Mouse (Mus musculus): Measurements from ENCODE around the gene Sobp. TPM values are rescaled to one million over a fixed set of nuclear protein-coding genes. Genes with fewer than 3 reads are reported as not detected.

Gene Sobp
- polyA plus RNA-seq, 1 experiment, result 14.7 TPM

DNA sequence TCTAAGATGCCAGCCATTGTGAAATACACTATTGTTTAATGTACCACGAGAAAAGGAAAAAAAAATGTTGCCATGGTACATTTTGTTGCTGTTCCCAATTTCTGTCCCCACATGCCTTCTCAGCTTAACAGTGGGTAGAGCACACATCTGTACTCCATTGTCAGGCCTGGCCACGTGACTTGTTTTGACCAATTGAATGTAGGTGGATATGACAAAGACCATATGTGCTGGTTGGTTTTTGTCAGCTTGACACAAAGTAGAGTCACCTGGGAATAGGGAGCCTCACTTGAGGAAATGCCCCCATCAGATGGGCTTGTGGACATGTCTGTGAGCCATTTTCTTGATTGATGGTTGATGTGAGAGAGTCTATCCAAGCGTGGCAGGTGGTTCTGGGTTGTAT lies 29.5 kb upstream of the Sobp start:
- Histone ChIP-seq H3K27me3 (ENCODE audit: control insufficient read depth, insufficient read depth, low read length) (no peaks in the 10 kb centered on the region), H3K27ac (ENCODE audit: insufficient read depth, low read length) (no peak overlapping the region), H3K4me3 (replicated peaks; ENCODE audit: insufficient read depth, low read depth, low read length) (no peak overlapping the region), H3K4me1 (ENCODE audit: control insufficient read depth, insufficient read depth, low read length) (no peaks in the 10 kb centered on the region)
- DNase-seq, result no peak
- WGBS, result 83% methylated on average over 3 of the region's 3 CpGs
- TF ChIP-seq CTCF (IDR thresholded peaks at IDR 0.05; ENCODE audit: borderline replicate concordance, insufficient read depth, low read depth, low read length), result no peak
- TF ChIP-seq POLR2A (IDR thresholded peaks at IDR 0.05; ENCODE audit: borderline replicate concordance, insufficient read depth, low read length), result no peak

DNA sequence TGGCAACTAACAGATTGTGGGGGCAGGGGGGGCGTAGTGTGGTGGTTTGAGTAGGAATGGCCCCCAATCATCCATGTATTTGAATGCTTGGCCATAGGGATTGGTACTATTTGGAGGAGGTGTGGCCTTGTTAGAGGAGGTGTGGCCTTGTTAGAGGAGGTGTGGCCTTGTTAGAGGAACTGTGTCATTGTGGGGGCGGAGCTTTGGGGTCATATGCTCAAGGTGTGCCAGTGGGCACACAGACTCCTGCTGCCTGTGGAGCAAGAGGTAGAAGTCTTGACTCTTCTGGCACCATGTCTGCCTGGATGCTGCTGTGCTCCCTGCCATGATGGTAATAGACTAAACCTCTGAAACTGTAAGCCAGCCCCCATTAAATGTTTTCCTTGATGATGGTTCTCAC lies 25.9 kb upstream of the Sobp start:
- TF ChIP-seq POLR2A (IDR thresholded peaks at IDR 0.05; ENCODE audit: borderline replicate concordance, insufficient read depth, low read length) (no peak), CTCF (IDR thresholded peaks at IDR 0.05; ENCODE audit: borderline replicate concordance, insufficient read depth, low read depth, low read length) (no peak)
- WGBS, result 90% methylated on average over 2 of the region's 2 CpGs
- no peaks in the 10 kb centered on the region for H3K4me1 ChIP-seq (ENCODE audit: control insufficient read depth, insufficient read depth, low read length)
- no peak for DNase-seq
- H3K27me3 ChIP-seq (ENCODE audit: control insufficient read depth, insufficient read depth, low read length), result no peaks in the 10 kb centered on the region
- no peak overlapping the region for H3K27ac ChIP-seq (ENCODE audit: insufficient read depth, low read length)
- H3K4me3 ChIP-seq (replicated peaks; ENCODE audit: insufficient read depth, low read depth, low read length), result no peak overlapping the region

DNA sequence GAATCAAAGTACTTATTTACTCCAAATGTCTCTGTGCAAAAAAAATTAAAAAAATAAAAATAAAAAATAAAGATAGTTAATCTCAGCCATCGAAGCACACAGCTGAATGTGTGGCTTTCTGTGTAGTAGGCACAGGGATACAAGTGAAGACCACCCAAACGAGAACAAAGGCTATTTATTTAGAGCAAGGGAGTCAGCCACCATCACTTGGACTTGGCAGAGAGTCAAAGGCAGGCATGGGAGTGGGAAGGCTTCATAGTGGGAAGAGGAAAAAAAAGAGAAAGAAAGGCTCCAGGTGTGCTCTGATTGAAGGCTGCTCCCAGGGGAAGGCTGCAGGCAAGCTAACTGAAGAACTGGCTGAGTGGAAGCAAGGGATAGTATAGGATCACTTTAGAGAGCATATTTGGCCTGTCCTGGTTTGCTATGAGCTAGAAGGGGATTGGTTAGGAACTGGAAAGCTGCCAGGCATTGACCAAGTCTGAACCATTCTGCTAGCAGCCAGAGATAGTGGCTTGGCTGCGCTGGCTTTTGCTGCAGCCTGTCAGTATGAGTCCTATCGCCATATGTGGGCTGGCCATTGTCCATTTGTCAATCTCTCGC lies 6.1 kb upstream of the Sobp start:
- H3K4me1 ChIP-seq (ENCODE audit: control insufficient read depth, insufficient read depth, low read length), result no peaks in the 10 kb centered on the region; the same call in 1 of the 2 replicates
- no peak overlapping the region for H3K4me3 ChIP-seq (replicated peaks; ENCODE audit: insufficient read depth, low read depth, low read length)
- peak in 1 of 2 experiments; percentile 62 for DNase-seq
- 26% methylated on average over 5 of the region's 5 CpGs for WGBS
- no peaks in the 10 kb centered on the region for H3K27me3 ChIP-seq (ENCODE audit: control insufficient read depth, insufficient read depth, low read length)
- H3K27ac ChIP-seq (ENCODE audit: insufficient read depth, low read length), result no peak overlapping the region
- TF ChIP-seq POLR2A (IDR thresholded peaks at IDR 0.05; ENCODE audit: borderline replicate concordance, insufficient read depth, low read length) (no peak), CTCF (IDR thresholded peaks at IDR 0.05; ENCODE audit: borderline replicate concordance, insufficient read depth, low read depth, low read length) (no peak)

DNA sequence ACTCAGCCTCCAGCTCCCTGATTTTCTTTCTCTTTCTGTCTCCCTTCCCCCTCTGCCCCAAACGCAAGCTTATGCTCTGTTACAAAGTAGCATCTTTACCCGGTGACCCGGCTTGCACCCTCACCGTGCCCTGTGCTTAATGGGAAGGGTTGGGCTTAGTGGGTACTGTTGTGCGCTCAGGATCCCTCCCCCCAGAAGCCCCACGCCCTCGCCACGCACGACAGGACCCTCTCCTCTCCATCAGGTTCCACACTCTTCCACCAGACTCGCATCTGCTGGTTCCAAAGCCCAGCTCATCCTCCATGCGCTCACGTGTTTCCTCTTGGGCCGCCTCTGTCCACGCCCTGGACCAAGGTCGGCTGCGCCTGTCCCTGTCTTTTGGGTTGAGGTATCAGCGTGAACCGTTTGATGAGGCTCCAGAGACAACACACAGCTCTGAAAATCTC lies 849 bp upstream of the Sobp start:
- peak overlapping the region; percentile 98 for H3K4me3 ChIP-seq (replicated peaks; ENCODE audit: insufficient read depth, low read depth, low read length)
- peak; percentile 71 to 75 for DNase-seq
- TF ChIP-seq POLR2A (IDR thresholded peaks at IDR 0.05; ENCODE audit: borderline replicate concordance, insufficient read depth, low read length) (peak; percentile 49; the same call in 1 of the 2 replicates), CTCF (IDR thresholded peaks at IDR 0.05; ENCODE audit: borderline replicate concordance, insufficient read depth, low read depth, low read length) (no peak)
- H3K4me1 ChIP-seq (ENCODE audit: control insufficient read depth, insufficient read depth, low read length), result peaks cover 5% of the 10 kb centered on the region; the same call in 1 of the 2 replicates
- 1% methylated on average over 18 of the region's 18 CpGs for WGBS
- H3K27me3 ChIP-seq (ENCODE audit: control insufficient read depth, insufficient read depth, low read length), result no peaks in the 10 kb centered on the region
- H3K27ac ChIP-seq (ENCODE audit: insufficient read depth, low read length), result peak overlapping the region; percentile 81

DNA sequence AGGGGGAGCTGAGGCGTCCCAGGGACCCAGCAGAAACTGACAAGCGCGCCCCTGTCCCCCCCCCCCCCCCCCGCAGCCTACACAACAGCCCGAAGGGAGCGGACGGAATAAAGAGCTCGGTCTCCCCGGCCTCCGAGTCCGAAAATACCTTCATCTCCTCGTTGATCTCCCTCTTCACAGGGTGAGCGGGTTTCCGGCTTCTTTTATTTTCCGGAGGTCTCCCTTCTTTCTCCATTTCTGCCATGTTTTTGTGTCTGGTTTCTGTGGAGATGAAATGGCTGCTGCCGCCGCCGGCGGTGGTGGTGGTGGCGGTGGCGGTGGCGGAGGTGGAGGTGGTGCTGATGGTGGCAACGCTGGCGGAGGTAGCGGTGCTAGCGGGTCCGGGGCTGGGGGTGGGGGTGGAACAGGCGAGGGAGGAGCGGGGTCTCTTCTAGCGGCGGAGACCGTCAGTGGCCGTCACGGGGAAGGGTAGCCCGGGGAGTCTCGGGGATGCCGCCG lies 453 bp downstream of the Sobp start:
- Histone ChIP-seq H3K27ac (ENCODE audit: insufficient read depth, low read length) (peak overlapping the region; percentile 85), H3K4me1 (ENCODE audit: control insufficient read depth, insufficient read depth, low read length) (peaks cover 5% of the 10 kb centered on the region; the same call in 1 of the 2 replicates), H3K27me3 (ENCODE audit: control insufficient read depth, insufficient read depth, low read length) (no peaks in the 10 kb centered on the region), H3K4me3 (replicated peaks; ENCODE audit: insufficient read depth, low read depth, low read length) (peak overlapping the region; percentile 98)
- TF ChIP-seq CTCF (IDR thresholded peaks at IDR 0.05; ENCODE audit: borderline replicate concordance, insufficient read depth, low read depth, low read length) (no peak), POLR2A (IDR thresholded peaks at IDR 0.05; ENCODE audit: borderline replicate concordance, insufficient read depth, low read length) (no peak)
- DNase-seq, result no peak
- 1% methylated on average over 32 of the region's 38 CpGs for WGBS

DNA sequence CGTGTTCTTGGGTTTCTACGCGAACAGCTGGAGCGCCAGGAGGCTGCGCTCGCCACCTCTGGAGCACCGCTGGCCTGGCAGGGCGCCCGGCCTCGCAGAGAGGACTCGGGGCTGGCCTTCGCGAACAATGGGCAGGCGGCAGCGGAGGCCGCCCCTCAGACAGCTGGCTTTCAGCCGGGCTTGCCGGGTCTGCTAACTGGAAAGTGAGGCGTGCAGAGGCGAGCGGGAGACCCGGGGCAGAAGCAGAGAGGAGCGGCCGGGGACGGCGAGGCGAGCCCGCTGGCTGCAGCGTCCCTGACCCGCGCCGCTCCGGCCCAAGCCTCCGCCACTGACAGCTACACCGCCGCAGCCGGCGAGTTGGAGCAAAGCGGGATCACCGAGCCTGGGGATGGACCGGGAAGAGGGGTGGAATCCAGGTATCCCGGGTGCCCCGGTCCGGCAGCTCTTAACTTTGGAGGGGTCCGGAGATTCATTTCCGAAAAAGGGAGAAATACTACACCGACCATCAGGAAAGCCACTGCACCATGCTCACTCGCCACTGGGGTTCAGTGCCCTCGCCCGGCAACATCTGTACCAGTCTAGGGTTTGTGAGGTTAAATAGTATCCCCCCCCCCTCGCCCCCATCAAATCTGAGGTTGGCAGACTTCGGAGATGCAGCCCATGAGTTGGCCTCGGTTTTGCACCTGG lies 1.0 kb downstream of the Sobp start:
- H3K4me3 ChIP-seq (replicated peaks; ENCODE audit: insufficient read depth, low read depth, low read length), result peak overlapping the region; percentile 98
- TF ChIP-seq CTCF (IDR thresholded peaks at IDR 0.05; ENCODE audit: borderline replicate concordance, insufficient read depth, low read depth, low read length) (no peak), POLR2A (IDR thresholded peaks at IDR 0.05; ENCODE audit: borderline replicate concordance, insufficient read depth, low read length) (no peak)
- peak; percentile 63 to 70 for DNase-seq

DNA sequence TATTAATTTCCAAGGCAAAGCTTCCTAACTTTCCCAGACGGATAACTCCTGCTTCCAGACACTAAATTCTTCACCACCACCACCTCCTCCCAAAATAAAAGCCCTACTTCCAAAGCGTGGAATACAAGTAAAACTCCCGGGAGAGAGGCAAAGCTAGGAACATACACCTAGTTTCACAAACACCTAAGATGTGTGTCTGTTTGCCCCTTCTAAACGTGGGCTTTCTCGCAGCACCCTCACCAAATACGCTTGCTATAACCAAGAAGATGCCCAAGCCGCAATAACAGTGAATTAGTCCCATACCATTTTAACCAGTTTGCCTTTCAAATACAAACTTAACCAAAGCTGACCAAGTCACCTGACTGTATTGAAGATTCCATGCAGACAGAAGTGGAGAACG lies 1.8 kb downstream of the Sobp start:
- TF ChIP-seq CTCF (IDR thresholded peaks at IDR 0.05; ENCODE audit: borderline replicate concordance, insufficient read depth, low read depth, low read length), result no peak
- TF ChIP-seq POLR2A (IDR thresholded peaks at IDR 0.05; ENCODE audit: borderline replicate concordance, insufficient read depth, low read length), result no peak

More for the DNA sequence above, 1.0 kb downstream of the Sobp start:
- WGBS, result under 1% methylated on average over 53 of the region's 53 CpGs
- H3K4me1 ChIP-seq (ENCODE audit: control insufficient read depth, insufficient read depth, low read length), result peaks cover 5% of the 10 kb centered on the region; the same call in 1 of the 2 replicates
- no peaks in the 10 kb centered on the region for H3K27me3 ChIP-seq (ENCODE audit: control insufficient read depth, insufficient read depth, low read length)
- H3K27ac ChIP-seq (ENCODE audit: insufficient read depth, low read length), result peak overlapping the region; percentile 64

More for the DNA sequence above, 1.8 kb downstream of the Sobp start:
- Histone ChIP-seq H3K4me1 (ENCODE audit: control insufficient read depth, insufficient read depth, low read length) (peaks cover 5% of the 10 kb centered on the region; the same call in 1 of the 2 replicates), H3K4me3 (replicated peaks; ENCODE audit: insufficient read depth, low read depth, low read length) (peak overlapping the region; percentile 98), H3K27ac (ENCODE audit: insufficient read depth, low read length) (no peak overlapping the region), H3K27me3 (ENCODE audit: control insufficient read depth, insufficient read depth, low read length) (no peaks in the 10 kb centered on the region)
- 3% methylated on average over 8 of the region's 8 CpGs for WGBS
- DNase-seq, result no peak

All from cerebellum, adult 2 months (tissue).